Mouse (Mus musculus) embryonic facial prominence, embryonic 13.5 days (tissue): ENCODE measurements at regions not wholly inside any gene's neighbourhood (a gene's known extent, or its start where the extent isn't known, plus 50 kb on each side); places are given as distances from the start of the nearest gene placed in this dataset.

Source experiments
- ATAC-seq: fragments of 200-750 bp; cut with Nextera tagmentation; 2 replicates; pipeline ENCODE4 v1.8.0; 2017; ENCODE audit warnings: low read depth; ENCODE audit not compliant: insufficient number of reproducible peaks, insufficient read depth, low FRiP score, low TSS enrichment
- H3K27ac ChIP-seq: fragments of 300-500 bp; sonication (generic); 2 replicates; pipeline ENCODE4 v1.5.1; 2015; ENCODE audit warnings: moderate library complexity, mild to moderate bottlenecking, inconsistent platforms
- H3K27me3 ChIP-seq: fragments of 300-500 bp; sonication (generic); 2 replicates; pipeline ENCODE4 v1.6.1; 2015; ENCODE audit warnings: mild to moderate bottlenecking, inconsistent platforms
- H3K36me3 ChIP-seq: fragments of 300-500 bp; sonication (generic); 2 replicates; pipeline ENCODE4 v1.6.1; 2015; ENCODE audit warnings: mild to moderate bottlenecking, inconsistent platforms
- H3K4me1 ChIP-seq: fragments of 300-500 bp; sonication (generic); 2 replicates; pipeline ENCODE4 v1.6.1; 2015; ENCODE audit warnings: inconsistent platforms
- H3K4me2 ChIP-seq: fragments of 300-500 bp; sonication (generic); 2 replicates; pipeline ENCODE4 v1.6.1; 2015; ENCODE audit warnings: moderate library complexity, mild to moderate bottlenecking, inconsistent platforms
- H3K4me3 ChIP-seq: fragments of 300-500 bp; sonication (generic); 2 replicates; pipeline ENCODE4 v1.5.1; 2015; ENCODE audit warnings: mild to moderate bottlenecking, inconsistent platforms
- H3K9ac ChIP-seq: fragments of 300-500 bp; sonication (generic); 2 replicates; pipeline ENCODE4 v1.6.1; 2015; ENCODE audit warnings: mild to moderate bottlenecking, inconsistent platforms
- H3K9me3 ChIP-seq: fragments of 300-500 bp; sonication (generic); 2 replicates; pipeline ENCODE4 v1.6.1; 2016; ENCODE audit warnings: inconsistent platforms
- WGBS: fragments of 180-500 bp; shearing (Covaris S2); methylation state at CpG from one replicate; pipeline ENCODE4 v1.1.7; 2015; ENCODE audit warnings: mixed read lengths; 5-methylcytosine and 5-hydroxymethylcytosine counted together

DNA sequence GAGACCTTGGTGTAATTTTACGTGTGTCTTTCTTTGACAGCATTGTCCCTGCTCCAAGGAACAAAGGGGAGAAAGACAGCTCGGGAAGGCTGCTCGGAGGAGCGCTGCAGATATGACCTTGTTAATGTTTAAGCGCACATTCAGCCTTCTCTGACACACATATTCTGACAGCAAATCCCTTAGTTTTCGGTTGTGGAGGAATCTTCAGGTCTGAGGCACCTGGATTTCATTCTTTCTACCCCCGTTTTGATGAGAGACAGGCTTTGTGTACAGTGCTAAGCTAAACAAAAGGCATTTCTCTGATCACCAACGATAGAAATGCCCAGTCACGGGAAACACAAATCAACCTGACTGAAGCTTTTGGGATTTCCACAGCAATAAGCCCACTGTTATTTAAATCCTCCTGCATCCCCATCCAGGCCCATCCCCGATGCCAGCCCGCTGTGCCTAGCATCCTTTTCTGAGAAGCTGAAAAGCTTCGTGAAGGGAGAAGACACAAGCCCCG is 181.1 kb upstream of the Nrsn1 start:
- Histone ChIP-seq H3K4me2 (0 out of 2 replicates have a peak overlapping the region, but pooled peaks have one; percentile 7), H3K4me1 (no peaks in the 10 kb centered on the region), H3K27ac (no peak overlapping the region), H3K9me3 (no peaks in the 10 kb centered on the region), H3K36me3 (no peaks in the 10 kb centered on the region), H3K4me3 (no peak overlapping the region), H3K9ac (no peak overlapping the region), H3K27me3 (no peaks in the 10 kb centered on the region)
- no peak for ATAC-seq
- 24% methylated on average over 13 of the region's 13 CpGs for WGBS

DNA sequence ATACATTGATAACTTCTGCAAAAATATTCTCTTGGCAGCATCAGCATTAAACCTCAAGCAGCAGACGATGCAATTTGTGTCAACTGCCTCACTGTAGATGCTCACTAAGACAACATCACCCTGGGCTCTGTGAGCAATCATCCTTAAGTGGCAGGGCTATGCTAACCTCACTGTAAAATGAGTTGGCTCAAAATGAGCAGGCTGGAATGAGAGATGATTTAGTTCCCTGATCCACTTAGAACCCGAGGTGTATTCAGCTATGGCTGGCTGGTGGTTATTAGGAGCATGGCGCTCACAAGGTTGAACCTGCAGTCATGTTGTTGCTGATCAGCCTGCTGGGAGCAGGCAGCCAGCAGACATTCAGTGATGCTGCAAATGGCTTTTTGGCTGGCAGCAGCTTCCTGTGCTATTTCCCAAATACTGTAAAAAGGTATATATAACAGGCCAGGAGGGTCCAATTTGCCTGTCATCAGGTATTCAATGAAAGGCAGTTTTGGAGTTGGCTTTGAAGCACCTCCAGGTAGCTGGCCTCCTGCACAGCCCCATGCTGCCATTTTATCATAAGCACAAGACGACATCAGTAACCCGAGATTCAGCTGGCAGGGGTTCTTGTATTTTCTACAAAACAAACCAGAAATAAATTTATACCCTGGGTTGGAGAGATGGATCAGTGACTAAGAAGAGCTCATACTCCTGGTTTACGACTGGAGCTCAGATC is 159.6 kb upstream of the Nrsn1 start:
- Histone ChIP-seq H3K4me3 (no peak overlapping the region), H3K4me2 (no peak overlapping the region), H3K9ac (no peak overlapping the region), H3K9me3 (no peaks in the 10 kb centered on the region), H3K27ac (no peak overlapping the region), H3K4me1 (no peaks in the 10 kb centered on the region), H3K36me3 (no peaks in the 10 kb centered on the region), H3K27me3 (no peaks in the 10 kb centered on the region)
- 62% methylated on average over 6 of the region's 6 CpGs for WGBS
- no peak for ATAC-seq

- Histone ChIP-seq H3K9me3 (no peaks in the 10 kb centered on the region), H3K27ac (no peak overlapping the region), H3K4me3 (no peak overlapping the region), H3K9ac (no peak overlapping the region), H3K4me2 (no peak overlapping the region), H3K4me1 (no peaks in the 10 kb centered on the region), H3K27me3 (no peaks in the 10 kb centered on the region), H3K36me3 (no peaks in the 10 kb centered on the region)
- no peak for ATAC-seq
- 62% methylated on average over 3 of the region's 3 CpGs for WGBS
These were observed 133.0 kb upstream of the Nrsn1 start for GRCm38 (mm10) chr13:25403182-25403795.

DNA sequence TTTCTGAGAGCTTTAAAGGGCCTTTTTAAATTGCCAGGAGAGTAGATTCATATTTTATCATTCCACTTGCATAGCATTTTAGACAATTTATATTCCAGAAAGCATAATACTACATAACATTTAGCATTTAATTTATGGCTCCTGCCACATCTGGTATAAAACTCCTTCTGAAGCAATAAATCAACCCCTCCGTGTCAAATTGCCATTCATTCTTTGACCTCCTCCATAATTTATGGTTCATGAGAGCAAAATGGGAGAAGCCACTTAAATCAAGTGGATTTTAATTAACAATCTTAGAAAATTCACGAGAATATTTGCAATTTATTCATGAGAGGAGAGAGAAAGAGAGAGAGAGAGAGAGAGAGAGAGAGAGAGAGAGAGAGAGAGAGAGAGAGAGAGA is 132.4 kb upstream of the Nrsn1 start:
- H3K4me2 ChIP-seq = no peak overlapping the region
- no peak overlapping the region for H3K4me3 ChIP-seq
- no peaks in the 10 kb centered on the region for H3K4me1 ChIP-seq
- no peaks in the 10 kb centered on the region for H3K36me3 ChIP-seq
- WGBS = 35% methylated on average over 2 of the region's 2 CpGs
- no peak overlapping the region for H3K27ac ChIP-seq
- H3K9ac ChIP-seq = no peak overlapping the region
- no peak for ATAC-seq
- H3K9me3 ChIP-seq = no peaks in the 10 kb centered on the region
- no peaks in the 10 kb centered on the region for H3K27me3 ChIP-seq

- Histone ChIP-seq H3K9me3 (no peaks in the 10 kb centered on the region), H3K36me3 (no peaks in the 10 kb centered on the region), H3K4me3 (no peak overlapping the region), H3K4me2 (no peak overlapping the region), H3K9ac (no peak overlapping the region), H3K27ac (no peak overlapping the region), H3K4me1 (no peaks in the 10 kb centered on the region), H3K27me3 (no peaks in the 10 kb centered on the region)
- no peak for ATAC-seq
- 59% methylated on average over 9 of the region's 9 CpGs for WGBS
These were observed 131.7 kb upstream of the Nrsn1 start for GRCm38 (mm10) chr13:25401936-25402504.

- H3K36me3 ChIP-seq = no peaks in the 10 kb centered on the region
- no peaks in the 10 kb centered on the region for H3K4me1 ChIP-seq
- H3K27me3 ChIP-seq = no peaks in the 10 kb centered on the region
- H3K27ac ChIP-seq = no peak overlapping the region
- no peak overlapping the region for H3K4me3 ChIP-seq
- H3K4me2 ChIP-seq = no peak overlapping the region
- ATAC-seq = no peak
- WGBS = 72% methylated on average over 5 of the region's 5 CpGs
- H3K9me3 ChIP-seq = no peaks in the 10 kb centered on the region
- no peak overlapping the region for H3K9ac ChIP-seq
These were observed 122.5 kb upstream of the Nrsn1 start for GRCm38 (mm10) chr13:25392770-25393290.

DNA sequence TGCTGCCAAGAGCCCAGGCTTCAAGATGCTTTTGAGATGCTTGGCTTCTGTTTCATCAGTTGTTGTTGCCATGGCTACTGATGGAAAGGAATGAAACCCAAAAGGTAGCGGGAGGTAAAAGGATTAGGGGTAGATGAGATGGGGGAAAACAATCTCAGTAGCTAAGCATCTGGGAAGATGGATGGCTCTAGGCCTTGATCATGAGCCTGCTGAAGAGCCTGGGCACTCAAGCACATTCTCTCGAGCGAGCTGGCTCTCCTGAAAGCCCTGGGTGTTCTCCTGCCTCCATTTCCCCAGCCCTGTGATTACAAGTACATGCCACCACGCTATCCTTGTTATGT is 92.3 kb upstream of the Nrsn1 start:
- no peaks in the 10 kb centered on the region for H3K36me3 ChIP-seq
- ATAC-seq = no peak

DNA sequence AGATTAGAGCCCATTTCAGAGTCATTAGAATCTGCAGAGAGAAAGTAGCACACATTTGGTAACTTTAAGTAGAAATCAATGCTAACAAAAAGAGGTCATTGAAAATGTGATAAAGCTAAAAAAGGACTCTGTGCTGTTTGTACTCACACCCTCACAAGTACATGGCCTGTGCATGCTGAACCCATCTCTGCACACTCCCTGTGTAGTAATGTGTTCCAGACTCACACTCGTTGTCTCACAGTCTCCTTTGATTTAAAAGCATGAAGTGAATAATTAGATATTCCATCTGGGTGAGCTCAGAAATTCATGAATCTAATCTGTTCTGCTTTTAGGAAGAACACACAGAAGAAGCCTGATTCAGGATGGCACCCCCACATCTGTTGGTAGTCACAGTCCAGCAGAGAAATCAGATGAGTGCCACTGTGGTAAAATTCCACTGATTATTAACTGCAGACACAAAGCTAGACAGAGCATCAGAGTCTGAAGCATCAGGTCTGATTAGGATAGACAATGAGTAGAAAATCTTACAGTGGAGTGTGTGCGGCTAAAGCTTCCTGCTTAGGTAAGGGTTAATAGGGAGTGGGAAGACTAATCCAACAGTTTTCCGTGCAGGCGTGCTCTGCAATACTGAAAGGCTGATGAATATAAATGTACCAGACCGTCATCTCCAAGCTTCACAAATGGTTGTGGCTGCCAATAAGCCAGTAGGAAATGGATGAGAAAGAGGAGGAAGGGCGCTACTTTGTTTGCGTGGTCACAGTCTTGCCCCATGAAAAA is 91.7 kb upstream of the Nrsn1 start:
- ATAC-seq = no peak
- Histone ChIP-seq H3K27ac (0 out of 2 replicates have a peak overlapping the region, but pooled peaks have one; percentile 3), H3K36me3 (no peaks in the 10 kb centered on the region), H3K9ac (no peak overlapping the region), H3K27me3 (no peaks in the 10 kb centered on the region), H3K9me3 (no peaks in the 10 kb centered on the region), H3K4me2 (no peak overlapping the region), H3K4me1 (no peaks in the 10 kb centered on the region), H3K4me3 (no peak overlapping the region)
- 38% methylated on average over 7 of the region's 7 CpGs for WGBS

More for the DNA sequence above, 92.3 kb upstream of the Nrsn1 start:
- 63% methylated on average over 4 of the region's 4 CpGs for WGBS
- no peak overlapping the region for H3K9ac ChIP-seq
- H3K4me1 ChIP-seq = 0 out of 2 replicates have a peak, but pooled peaks cover 3% of the 10 kb centered on the region
- H3K4me3 ChIP-seq = no peak overlapping the region
- H3K4me2 ChIP-seq = no peak overlapping the region
- H3K27me3 ChIP-seq = no peaks in the 10 kb centered on the region
- no peaks in the 10 kb centered on the region for H3K9me3 ChIP-seq
- H3K27ac ChIP-seq = no peak overlapping the region

DNA sequence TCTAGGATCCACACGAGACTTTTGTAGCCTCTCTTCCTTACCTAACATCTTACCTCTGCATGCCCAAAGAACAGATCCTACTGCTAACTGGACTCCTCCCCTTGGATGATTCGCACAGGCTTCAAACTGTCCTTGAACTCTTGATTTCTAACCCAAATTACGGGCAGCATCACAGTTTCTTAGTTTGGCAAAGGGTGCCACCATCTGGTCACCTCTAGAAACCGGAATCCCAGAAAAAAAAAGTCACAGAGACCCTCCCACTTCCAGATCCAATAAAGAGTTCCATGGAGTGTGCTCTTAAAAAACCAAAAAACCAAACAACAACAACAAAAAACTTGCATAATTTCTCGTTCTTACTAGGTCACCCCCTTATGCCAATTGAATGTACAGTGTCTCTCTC is 77.3 kb upstream of the Nrsn1 start:
- no peak for ATAC-seq
- 54% methylated on average over 5 of the region's 5 CpGs for WGBS

GRCm38 (mm10) chr13:25343309-25343708 is 73.0 kb upstream of the Nrsn1 start:
- Histone ChIP-seq H3K27me3 (no peaks in the 10 kb centered on the region), H3K36me3 (no peaks in the 10 kb centered on the region), H3K4me3 (no peak overlapping the region), H3K4me2 (no peak overlapping the region), H3K4me1 (no peaks in the 10 kb centered on the region), H3K27ac (no peak overlapping the region), H3K9me3 (no peaks in the 10 kb centered on the region), H3K9ac (no peak overlapping the region)
- 78% methylated on average over 6 of the region's 6 CpGs for WGBS
- ATAC-seq = no peak

More for the DNA sequence above, 77.3 kb upstream of the Nrsn1 start:
- H3K4me2 ChIP-seq = no peak overlapping the region
- H3K4me3 ChIP-seq = no peak overlapping the region
- H3K27me3 ChIP-seq = no peaks in the 10 kb centered on the region
- H3K4me1 ChIP-seq = no peaks in the 10 kb centered on the region
- no peaks in the 10 kb centered on the region for H3K9me3 ChIP-seq
- H3K9ac ChIP-seq = no peak overlapping the region
- no peaks in the 10 kb centered on the region for H3K36me3 ChIP-seq
- no peak overlapping the region for H3K27ac ChIP-seq

GRCm38 (mm10) chr13:25341826-25342225 is 71.5 kb upstream of the Nrsn1 start:
- H3K4me2 ChIP-seq = no peak overlapping the region
- ATAC-seq = no peak
- H3K27ac ChIP-seq = no peak overlapping the region
- no peaks in the 10 kb centered on the region for H3K4me1 ChIP-seq
- no peak overlapping the region for H3K4me3 ChIP-seq
- WGBS = 85% methylated on average over 1 of the region's 1 CpGs
- H3K36me3 ChIP-seq = no peaks in the 10 kb centered on the region
- no peaks in the 10 kb centered on the region for H3K9me3 ChIP-seq
- no peak overlapping the region for H3K9ac ChIP-seq
- no peaks in the 10 kb centered on the region for H3K27me3 ChIP-seq
